Mouse (Mus musculus): Measurements from ENCODE around the gene Slc39a11. TPM values are rescaled to one million over a fixed set of nuclear protein-coding genes. Genes with fewer than 3 reads are reported as not detected.

Gene Slc39a11
- polyA plus RNA-seq, 1 experiment: 14.7 TPM

DNA sequence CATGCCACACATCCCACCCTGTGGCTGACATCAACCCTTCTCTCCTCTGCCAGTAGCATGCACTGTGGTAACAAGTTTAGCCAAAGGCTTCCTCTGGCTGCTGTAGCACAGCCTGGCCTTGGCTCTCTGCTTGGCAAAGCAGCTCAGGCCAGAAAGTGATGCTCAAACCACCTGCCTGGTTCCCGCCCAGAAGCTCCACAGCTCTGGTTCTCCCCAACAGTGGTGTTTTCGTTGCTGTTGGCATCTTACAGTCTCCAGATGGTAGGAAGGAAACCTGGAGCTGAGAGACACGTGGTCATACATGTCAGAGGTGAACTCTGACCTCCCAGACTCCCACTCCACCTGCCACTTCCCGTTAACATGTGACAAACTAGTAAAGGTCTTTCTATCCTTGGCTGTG is 127.2 kb downstream of the Slc39a11 start:
- WGBS: 81% methylated on average over 4 of the region's 4 CpGs
- no peak overlapping the region for H3K27ac ChIP-seq (ENCODE audit: control insufficient read depth, insufficient read depth, low read depth, low read length, poor library complexity)
- H3K4me3 ChIP-seq (replicated peaks; ENCODE audit: control insufficient read depth, low read depth, low read length): no peak overlapping the region
- no peak for TF ChIP-seq CTCF (IDR thresholded peaks at IDR 0.05; ENCODE audit: control insufficient read depth, insufficient read depth, low read length)
- no peak for TF ChIP-seq POLR2A (IDR thresholded peaks at IDR 0.05; ENCODE audit: borderline replicate concordance, control insufficient read depth, low read depth, low read length)
- no peaks in the 10 kb centered on the region for H3K4me1 ChIP-seq (ENCODE audit: control insufficient read depth, insufficient read depth, low read length)

DNA sequence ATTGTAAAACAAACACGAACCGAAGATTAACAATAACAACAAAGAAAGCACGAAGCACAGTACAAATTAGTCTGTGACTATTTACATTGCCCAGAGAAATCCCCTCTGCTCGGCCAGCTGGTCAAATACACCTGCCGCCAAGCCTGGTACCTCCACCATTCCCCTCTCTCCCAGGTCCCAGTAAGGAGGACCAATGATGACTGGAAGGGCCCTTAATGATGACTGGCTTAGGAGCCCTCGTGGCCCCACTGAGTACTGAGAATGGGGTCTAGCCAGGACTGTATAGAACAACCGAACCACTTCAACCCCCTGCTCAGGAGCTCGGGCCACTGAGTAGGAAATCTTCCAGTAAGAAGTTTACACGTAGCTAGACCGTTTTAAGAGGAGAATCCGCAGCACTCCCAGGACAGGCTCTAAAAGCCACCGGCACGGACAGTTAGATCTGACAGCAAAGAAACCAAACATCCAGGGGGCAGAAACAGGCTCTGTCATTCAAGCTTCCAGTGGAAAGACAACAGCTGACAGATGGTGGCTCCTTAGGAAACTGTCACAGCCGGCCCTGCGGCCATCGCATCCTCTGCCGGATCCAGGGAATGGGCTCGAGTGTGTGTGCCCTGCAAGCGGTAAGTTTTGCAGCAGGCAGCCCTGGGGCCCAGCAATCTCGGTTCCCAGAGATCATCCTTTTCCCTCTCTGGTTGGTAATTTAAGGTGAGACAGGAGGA is 128.2 kb downstream of the Slc39a11 start:
- no peak for TF ChIP-seq POLR2A (IDR thresholded peaks at IDR 0.05; ENCODE audit: borderline replicate concordance, control insufficient read depth, low read depth, low read length)
- no peak for TF ChIP-seq CTCF (IDR thresholded peaks at IDR 0.05; ENCODE audit: control insufficient read depth, insufficient read depth, low read length)
- WGBS: 89% methylated on average over 20 of the region's 20 CpGs
- Histone ChIP-seq H3K27ac (ENCODE audit: control insufficient read depth, insufficient read depth, low read depth, low read length, poor library complexity) (no peak overlapping the region), H3K4me3 (replicated peaks; ENCODE audit: control insufficient read depth, low read depth, low read length) (no peak overlapping the region), H3K4me1 (ENCODE audit: control insufficient read depth, insufficient read depth, low read length) (no peaks in the 10 kb centered on the region)

DNA sequence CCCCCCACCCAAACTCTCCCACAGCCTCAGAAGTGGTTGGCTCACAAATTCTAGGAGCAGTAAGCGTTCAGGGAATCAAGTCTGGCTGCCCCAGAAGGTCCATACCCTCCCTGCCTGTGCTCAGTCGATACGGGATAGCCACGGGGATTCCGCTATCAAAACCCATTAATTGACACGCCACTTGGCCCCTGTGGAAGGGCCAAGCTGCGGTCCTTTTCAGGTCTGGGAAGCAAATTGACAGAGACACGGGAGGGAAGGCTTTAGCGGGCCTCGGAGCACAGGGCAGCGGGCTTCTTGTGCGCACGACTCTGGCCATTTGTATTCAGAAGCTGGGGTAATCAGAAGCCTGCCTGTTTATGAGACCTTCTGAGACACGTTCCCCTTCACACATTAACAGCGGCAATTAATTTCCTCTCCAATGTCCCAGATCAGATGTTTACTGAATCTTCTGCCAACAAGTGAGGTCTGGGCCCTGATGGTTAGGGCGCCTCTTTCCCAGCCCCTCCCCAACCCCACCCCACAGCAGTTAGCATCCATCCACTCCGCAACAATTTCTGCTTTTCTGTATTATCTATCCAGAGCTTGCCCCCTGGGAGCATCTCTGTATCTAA is 128.9 kb downstream of the Slc39a11 start:
- TF ChIP-seq CTCF (IDR thresholded peaks at IDR 0.05; ENCODE audit: control insufficient read depth, insufficient read depth, low read length) (no peak), POLR2A (IDR thresholded peaks at IDR 0.05; ENCODE audit: borderline replicate concordance, control insufficient read depth, low read depth, low read length) (no peak)
- WGBS: 86% methylated on average over 17 of the region's 17 CpGs
- no peak overlapping the region for H3K4me3 ChIP-seq (replicated peaks; ENCODE audit: control insufficient read depth, low read depth, low read length)
- H3K4me1 ChIP-seq (ENCODE audit: control insufficient read depth, insufficient read depth, low read length): no peaks in the 10 kb centered on the region
- no peak overlapping the region for H3K27ac ChIP-seq (ENCODE audit: control insufficient read depth, insufficient read depth, low read depth, low read length, poor library complexity)

DNA sequence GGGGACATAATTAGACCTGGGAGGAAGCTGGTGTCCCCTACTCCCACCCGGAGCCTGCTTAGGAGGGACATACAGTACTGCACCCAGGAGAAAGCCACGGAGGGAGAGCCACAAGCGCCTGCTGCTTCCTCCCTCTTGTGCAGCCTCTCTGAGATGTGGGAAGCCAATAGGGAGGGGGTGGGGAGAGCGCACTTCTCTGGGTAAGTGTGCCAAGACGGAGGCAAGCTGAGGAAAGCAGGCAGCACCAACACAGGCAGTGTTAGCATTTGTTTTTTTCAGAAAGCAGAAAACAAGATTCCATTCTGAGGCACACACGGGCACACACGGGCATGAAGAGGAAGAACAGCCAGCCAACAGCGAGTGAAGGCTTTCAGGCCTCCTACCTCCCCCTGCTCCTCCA is 129.5 kb downstream of the Slc39a11 start:
- H3K4me1 ChIP-seq (ENCODE audit: control insufficient read depth, insufficient read depth, low read length): no peaks in the 10 kb centered on the region
- TF ChIP-seq CTCF (IDR thresholded peaks at IDR 0.05; ENCODE audit: control insufficient read depth, insufficient read depth, low read length): no peak
- TF ChIP-seq POLR2A (IDR thresholded peaks at IDR 0.05; ENCODE audit: borderline replicate concordance, control insufficient read depth, low read depth, low read length): no peak
- H3K4me3 ChIP-seq (replicated peaks; ENCODE audit: control insufficient read depth, low read depth, low read length): no peak overlapping the region
- WGBS: 10% methylated on average over 8 of the region's 8 CpGs
- no peak overlapping the region for H3K27ac ChIP-seq (ENCODE audit: control insufficient read depth, insufficient read depth, low read depth, low read length, poor library complexity)

DNA sequence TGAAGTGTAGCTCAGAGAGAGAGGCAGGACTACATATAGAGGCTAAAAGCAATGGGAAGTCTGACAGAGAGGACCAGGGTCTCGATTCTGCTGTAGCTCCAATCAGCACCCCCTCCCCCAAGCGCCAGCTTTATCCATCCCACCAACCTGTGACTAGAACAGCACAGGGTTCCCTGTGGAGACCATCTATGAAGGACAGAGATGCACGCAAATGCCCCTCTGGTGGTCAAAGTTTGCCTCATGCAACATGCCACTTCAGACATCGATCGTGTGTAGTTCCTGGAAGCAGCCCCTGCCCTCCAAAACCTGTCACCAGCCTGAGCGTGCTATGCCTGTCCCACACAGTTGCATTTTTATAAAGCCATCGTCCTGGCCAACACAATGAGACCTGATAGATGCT is 129.9 kb downstream of the Slc39a11 start:
- H3K4me1 ChIP-seq (ENCODE audit: control insufficient read depth, insufficient read depth, low read length): no peaks in the 10 kb centered on the region
- no peak for TF ChIP-seq CTCF (IDR thresholded peaks at IDR 0.05; ENCODE audit: control insufficient read depth, insufficient read depth, low read length)
- TF ChIP-seq POLR2A (IDR thresholded peaks at IDR 0.05; ENCODE audit: borderline replicate concordance, control insufficient read depth, low read depth, low read length): no peak
- no peak overlapping the region for H3K4me3 ChIP-seq (replicated peaks; ENCODE audit: control insufficient read depth, low read depth, low read length)
- 43% methylated on average over 7 of the region's 7 CpGs for WGBS
- no peak overlapping the region for H3K27ac ChIP-seq (ENCODE audit: control insufficient read depth, insufficient read depth, low read depth, low read length, poor library complexity)

DNA sequence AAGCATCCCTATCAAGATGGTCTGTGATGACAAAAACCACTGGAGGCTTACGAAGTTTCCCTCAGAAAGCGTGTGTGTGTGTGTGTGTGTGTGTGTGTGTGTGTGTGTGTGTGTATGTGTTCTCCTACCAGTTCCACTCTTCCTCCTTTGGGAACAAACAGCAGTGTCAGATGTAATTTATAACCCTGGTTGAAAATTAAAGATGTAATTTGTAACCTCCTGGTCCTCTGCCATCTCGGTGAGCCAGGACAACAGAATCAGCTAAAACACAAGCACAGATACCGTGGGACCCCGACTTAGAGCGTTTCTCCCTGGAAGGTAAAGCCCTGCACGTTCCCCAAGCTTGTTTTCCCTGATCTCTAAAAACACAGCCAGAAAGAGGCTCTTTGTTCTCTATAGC is 131.7 kb downstream of the Slc39a11 start:
- Histone ChIP-seq H3K4me1 (ENCODE audit: control insufficient read depth, insufficient read depth, low read length) (no peaks in the 10 kb centered on the region), H3K27ac (ENCODE audit: control insufficient read depth, insufficient read depth, low read depth, low read length, poor library complexity) (no peak overlapping the region), H3K4me3 (replicated peaks; ENCODE audit: control insufficient read depth, low read depth, low read length) (no peak overlapping the region)
- WGBS: 87% methylated on average over 7 of the region's 7 CpGs
- TF ChIP-seq POLR2A (IDR thresholded peaks at IDR 0.05; ENCODE audit: borderline replicate concordance, control insufficient read depth, low read depth, low read length): no peak
- TF ChIP-seq CTCF (IDR thresholded peaks at IDR 0.05; ENCODE audit: control insufficient read depth, insufficient read depth, low read length): no peak

DNA sequence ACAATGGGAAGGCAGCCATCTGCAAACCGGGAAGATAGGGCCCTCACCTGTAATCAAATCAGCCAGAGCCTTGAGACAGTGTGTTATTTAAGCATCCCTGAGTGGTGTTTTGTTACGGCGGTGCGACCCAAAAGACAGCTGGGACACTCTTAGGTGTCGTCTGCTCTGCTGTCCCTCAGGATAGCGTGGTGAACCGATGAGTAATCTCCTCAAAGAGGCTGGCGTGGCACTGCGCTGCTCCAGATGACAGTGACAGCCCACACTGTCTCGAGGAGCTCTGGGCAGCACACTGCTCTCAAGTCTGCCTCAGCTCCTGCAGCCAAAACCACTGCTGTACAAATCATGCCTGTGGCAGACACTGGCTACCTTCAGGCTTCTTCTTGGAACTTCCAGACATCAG is 133.7 kb downstream of the Slc39a11 start:
- TF ChIP-seq CTCF (IDR thresholded peaks at IDR 0.05; ENCODE audit: control insufficient read depth, insufficient read depth, low read length) (no peak), POLR2A (IDR thresholded peaks at IDR 0.05; ENCODE audit: borderline replicate concordance, control insufficient read depth, low read depth, low read length) (no peak)
- H3K4me3 ChIP-seq (replicated peaks; ENCODE audit: control insufficient read depth, low read depth, low read length): no peak overlapping the region
- H3K4me1 ChIP-seq (ENCODE audit: control insufficient read depth, insufficient read depth, low read length): peaks cover 4% of the 10 kb centered on the region; the same call in 1 of the 2 replicates
- WGBS: 84% methylated on average over 10 of the region's 10 CpGs
- no peak overlapping the region for H3K27ac ChIP-seq (ENCODE audit: control insufficient read depth, insufficient read depth, low read depth, low read length, poor library complexity)

DNA sequence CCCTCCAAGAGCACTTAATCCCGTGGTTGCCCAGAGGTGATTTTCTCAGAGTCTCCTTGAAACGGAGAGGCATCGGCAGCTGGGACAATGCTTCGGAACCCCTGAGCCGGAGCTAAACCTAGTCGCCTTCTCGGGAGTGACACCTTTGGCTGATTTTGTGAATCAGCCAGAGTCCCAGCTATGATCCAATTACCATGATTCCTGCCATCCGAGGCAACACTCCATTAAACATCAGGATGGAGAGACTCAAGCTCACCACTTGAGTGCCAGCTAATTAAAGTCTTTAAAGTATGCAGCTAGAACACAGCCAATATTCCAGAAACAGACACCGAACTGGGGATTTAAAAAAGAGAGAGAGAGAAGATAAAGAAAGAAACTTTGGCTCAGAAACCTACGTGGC is 136.9 kb downstream of the Slc39a11 start:
- TF ChIP-seq POLR2A (IDR thresholded peaks at IDR 0.05; ENCODE audit: borderline replicate concordance, control insufficient read depth, low read depth, low read length) (no peak), CTCF (IDR thresholded peaks at IDR 0.05; ENCODE audit: control insufficient read depth, insufficient read depth, low read length) (no peak)
- Histone ChIP-seq H3K27ac (ENCODE audit: control insufficient read depth, insufficient read depth, low read depth, low read length, poor library complexity) (no peak overlapping the region), H3K4me1 (ENCODE audit: control insufficient read depth, insufficient read depth, low read length) (peaks cover 6% of the 10 kb centered on the region; the same call in 1 of the 2 replicates), H3K4me3 (replicated peaks; ENCODE audit: control insufficient read depth, low read depth, low read length) (no peak overlapping the region)
- 90% methylated on average over 10 of the region's 10 CpGs for WGBS
